Mouse (Mus musculus): Measurements from ENCODE around the gene Mlst8. TPM values are rescaled to one million over a fixed set of nuclear protein-coding genes. Genes with fewer than 3 reads are reported as not detected.
A peak's percentile ranks its signal among the peaks of the same experiment; 100 is the strongest.
"Not testable (repeated sequence)": the region's sequence is repeated elsewhere in the genome, so short reads cannot be mapped to it uniquely, and the experiment has no call there.

The Mlst8 gene
- total RNA-seq, 2 experiments from 2014 or later, result 11.9 to 12.1 TPM

DNA sequence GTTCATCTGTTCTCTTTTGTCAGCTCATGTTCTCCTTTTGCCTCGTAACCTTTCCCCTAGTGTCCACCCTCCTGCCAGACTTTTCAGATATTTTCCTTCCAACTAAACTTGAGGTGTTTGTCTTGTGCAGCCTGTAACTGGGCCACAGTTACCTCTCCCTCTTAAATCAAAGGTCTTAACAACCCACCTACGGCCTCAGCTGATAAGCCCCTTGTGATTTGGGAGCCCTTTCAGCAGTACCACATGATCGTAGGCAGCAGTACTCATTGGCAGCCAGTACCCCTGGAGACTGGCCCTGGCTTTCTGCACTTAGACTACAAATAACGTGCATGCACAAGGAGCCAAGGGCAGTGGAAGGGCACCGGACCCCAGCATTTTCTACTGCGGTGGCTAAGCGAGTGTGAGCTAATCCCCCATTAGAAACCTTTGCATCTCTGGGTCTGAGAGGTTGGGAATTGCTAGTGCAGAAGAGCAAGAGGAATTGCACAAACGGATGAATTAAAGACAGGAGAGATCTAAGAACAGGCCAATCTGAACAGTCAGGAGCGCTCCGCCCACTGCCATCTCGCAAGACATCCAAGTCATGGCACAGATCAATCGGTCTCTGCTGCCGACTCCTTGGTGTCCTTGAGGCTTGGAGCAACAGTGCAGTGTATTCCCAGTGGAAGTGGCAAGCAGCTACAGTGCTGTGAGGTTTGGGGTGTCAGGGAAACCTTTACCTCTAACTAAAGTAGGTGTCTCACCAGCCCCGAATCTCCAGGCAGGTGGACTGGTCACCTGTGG, 49.5 kb downstream of the Mlst8 start:
- DNase-seq, result no peak
- intact Hi-C loops (cut with DNase I), result no loop called here

DNA sequence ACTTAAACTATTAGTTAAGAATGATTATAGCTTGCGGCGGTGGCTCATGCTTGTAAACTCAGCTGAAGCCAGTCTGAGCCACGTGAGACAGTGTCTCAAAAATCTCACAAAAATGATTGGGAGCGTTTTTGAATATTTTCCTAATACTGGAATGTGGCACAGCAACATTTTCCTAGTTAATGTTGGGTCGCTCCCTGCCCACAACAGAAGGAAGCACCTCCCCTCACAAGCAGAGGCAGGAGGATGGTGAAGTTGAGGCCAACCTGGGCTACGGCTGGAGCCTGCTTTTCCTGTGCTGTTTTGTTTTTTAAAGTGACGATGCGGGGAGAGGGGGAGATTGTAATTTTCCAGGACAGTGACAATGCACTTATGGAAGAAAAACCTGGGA, 51.7 kb downstream of the Mlst8 start:
- intact Hi-C loops (cut with DNase I), result no loop called here
- DNase-seq, result no peak

DNA sequence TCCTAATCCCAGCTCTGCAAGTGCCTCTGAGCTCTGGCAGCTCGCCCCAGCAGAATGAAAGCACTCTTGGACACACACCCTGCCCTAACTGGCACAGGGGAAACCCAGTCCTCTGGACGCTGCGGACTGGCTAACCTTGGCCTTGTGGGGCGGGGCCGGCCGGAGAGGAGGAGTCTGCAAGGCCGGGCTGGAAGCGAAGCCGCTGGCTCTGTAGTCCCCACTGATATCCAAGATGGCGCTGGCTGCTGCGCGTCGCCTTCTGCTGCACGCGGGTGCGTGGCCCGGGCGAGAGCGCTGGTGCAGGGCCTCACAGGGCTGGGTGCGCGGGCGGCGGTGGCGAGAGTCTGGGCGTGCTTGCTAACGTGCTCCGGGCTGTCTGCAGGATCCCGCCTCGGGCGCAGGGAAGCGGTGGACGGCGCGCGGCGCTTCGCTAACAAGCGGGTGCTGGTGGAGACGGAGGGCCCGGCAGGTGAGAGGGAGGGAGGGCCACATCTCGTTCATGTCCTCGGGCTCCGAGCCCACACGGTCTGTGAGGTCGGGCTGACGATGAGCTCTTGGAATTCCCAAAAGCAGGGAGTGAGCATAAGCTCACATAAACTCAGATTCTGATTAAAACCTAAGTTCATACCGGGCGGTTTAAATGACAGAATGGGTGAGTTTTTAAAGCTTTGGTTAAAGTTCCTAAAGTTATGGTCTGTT, 52.3 kb downstream of the Mlst8 start, which contains the start of gene Eci1:
Eci1 (plus strand) TSS at position 171 of the 699 bp plus-strand sequence.
- intact Hi-C loops (cut with DNase I), result no loop called here
- peak; percentile 91 to 97 for DNase-seq

DNA sequence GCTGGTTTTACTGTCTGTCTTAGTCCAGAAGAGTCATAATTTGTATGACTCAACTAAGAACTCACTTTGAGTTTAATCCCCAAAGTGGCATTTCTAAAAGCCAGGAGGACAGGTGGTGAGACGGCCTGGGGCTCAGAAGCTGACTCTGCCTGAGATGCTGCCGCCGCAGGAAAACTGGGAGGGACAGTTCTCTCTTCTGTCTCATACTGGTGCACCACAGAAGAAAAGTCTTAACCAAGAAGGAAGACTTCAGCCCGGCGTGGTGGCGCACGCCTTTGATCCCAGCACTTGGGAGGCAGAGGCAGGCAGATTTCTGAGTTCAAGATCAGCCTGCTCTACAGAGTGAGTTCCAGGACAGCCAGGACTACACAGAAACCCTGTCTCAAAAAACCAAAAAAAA, 53.0 kb downstream of the Mlst8 start:
- intact Hi-C loops (cut with DNase I), result no loop called here
- DNase-seq, result no peak

DNA sequence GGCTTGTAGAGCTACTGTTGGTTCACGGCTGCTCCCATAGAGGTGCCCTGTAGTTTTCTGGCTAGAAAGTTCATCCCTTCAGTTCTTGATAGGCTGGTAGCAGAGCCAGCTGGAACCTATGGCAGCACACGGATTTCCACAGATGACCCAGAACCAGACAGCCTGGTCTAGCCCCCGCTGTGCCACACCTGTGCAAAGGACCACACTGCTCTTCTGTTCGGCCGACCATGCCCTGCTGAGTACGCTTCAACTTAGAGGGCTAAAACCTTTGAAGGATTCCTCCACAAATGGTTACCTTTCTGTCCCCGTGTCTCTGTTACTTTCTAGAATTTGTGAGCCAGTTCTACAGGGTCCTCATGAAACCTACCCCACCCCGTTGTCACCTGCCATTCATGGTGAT, 53.6 kb downstream of the Mlst8 start:
- intact Hi-C loops (cut with DNase I); DNase-seq: not testable (repeated sequence)

DNA sequence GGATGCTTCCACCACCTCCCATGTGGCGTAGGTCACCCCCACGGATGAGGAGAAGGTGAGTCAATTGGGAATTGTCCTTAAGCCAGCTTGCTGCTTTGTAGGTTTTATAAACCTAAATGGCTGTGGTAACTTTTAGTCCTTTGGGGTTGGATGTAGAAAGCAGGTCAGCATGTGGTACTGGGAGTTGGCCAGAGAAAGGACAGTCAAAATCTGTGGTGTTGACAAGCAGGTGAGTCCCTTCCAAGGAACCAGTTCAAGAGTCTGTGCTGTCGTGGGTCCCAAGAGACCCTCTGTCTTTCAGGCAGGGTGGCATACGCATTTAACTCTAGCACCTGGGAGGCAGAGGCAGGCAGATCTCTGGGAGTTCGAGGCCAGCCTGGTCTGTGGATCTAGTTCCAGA, 54.4 kb downstream of the Mlst8 start:
- no peak for DNase-seq
- intact Hi-C loops (cut with DNase I), result no loop called here

Other genes with a start within 250 kb of the Mlst8 start
- gene Ccnf, start 227.6 kb downstream of the Mlst8 start, total RNA-seq (2021), result 1 to 10 TPM in 1 of 2 experiments, under 1 TPM in 1; 0.91 to 1.1 TPM
- not detected for gene Abca17, start 128.0 kb downstream of the Mlst8 start, total RNA-seq (2021)
- gene Abca3, start 127.1 kb downstream of the Mlst8 start, total RNA-seq (2021), result 1 to 10 TPM; 6.5 to 7.4 TPM
- gene Rnps1, start 64.5 kb downstream of the Mlst8 start, total RNA-seq (2021), result 10 to 100 TPM; 41.7 to 48.3 TPM
- 100 to 1,000 TPM; 129 to 179 TPM for gene Eci1, start 52.4 kb downstream of the Mlst8 start, total RNA-seq (2021)
- under 1 TPM; 0.49 to 0.99 TPM for gene Dnase1l2, start 36.0 kb downstream of the Mlst8 start, total RNA-seq (2021)
- gene E4f1, start 8.8 kb downstream of the Mlst8 start, total RNA-seq (2021), result 10 to 100 TPM in 1 of 2 experiments, 1 to 10 TPM in 1; 9.5 to 11.7 TPM
- gene Pgp, start 8.7 kb downstream of the Mlst8 start, total RNA-seq (2021), result 10 to 100 TPM; 50.7 to 54.6 TPM
- under 1 TPM in 1 of 2 experiments, not detected in 1; 0.26 TPM for gene Bricd5, start 5.2 kb downstream of the Mlst8 start, total RNA-seq (2021)
- under 1 TPM; 0.05 TPM for gene Caskin1, start 9.5 kb upstream of the Mlst8 start, total RNA-seq (2021)
- gene Traf7, start 48.9 kb upstream of the Mlst8 start, total RNA-seq (2021), result 10 to 100 TPM; 23.7 to 30.2 TPM
- gene Rab26, start 55.1 kb upstream of the Mlst8 start, total RNA-seq (2021), result under 1 TPM in 1 of 2 experiments, not detected in 1; 0.20 TPM
- gene Pkd1, start 70.8 kb upstream of the Mlst8 start, total RNA-seq (2021), result 10 to 100 TPM; 19.8 to 20.3 TPM
- gene Tsc2, start 153.6 kb upstream of the Mlst8 start, total RNA-seq (2021), result 10 to 100 TPM; 74.9 to 76.8 TPM
- gene Nthl1, start 153.6 kb upstream of the Mlst8 start, total RNA-seq (2021), result 1 to 10 TPM; 2.3 TPM
- 10 to 100 TPM; 27.1 to 36.9 TPM for gene Slc9a3r2, start 171.2 kb upstream of the Mlst8 start, total RNA-seq (2021)
- gene Npw, start 179.4 kb upstream of the Mlst8 start, total RNA-seq (2021), result not detected
- 10 to 100 TPM; 18.0 to 18.5 TPM for gene Zfp598, start 190.6 kb upstream of the Mlst8 start, total RNA-seq (2021)
- not detected for gene Syngr3, start 210.9 kb upstream of the Mlst8 start, total RNA-seq (2021)
- 10 to 100 TPM; 30.3 to 33.3 TPM for gene Gfer, start 217.1 kb upstream of the Mlst8 start, total RNA-seq (2021)
- gene Noxo1, start 217.2 kb upstream of the Mlst8 start, total RNA-seq (2021), result 1 to 10 TPM in 1 of 2 experiments, under 1 TPM in 1; 0.47 to 1.4 TPM
- 10 to 100 TPM; 15.1 to 16.1 TPM for gene Tbl3, start 228.6 kb upstream of the Mlst8 start, total RNA-seq (2021)
- gene Rnf151, start 239.0 kb upstream of the Mlst8 start, total RNA-seq (2021), result not detected
- 100 to 1,000 TPM; 500 to 582 TPM for gene Rps2, start 239.0 kb upstream of the Mlst8 start, total RNA-seq (2021)
- gene Ndufb10, start 245.4 kb upstream of the Mlst8 start, total RNA-seq (2021), result 100 to 1,000 TPM; 420 to 464 TPM
- 100 to 1,000 TPM; 743 to 791 TPM for gene Rpl3l, start 248.7 kb upstream of the Mlst8 start, total RNA-seq (2021)

Data from gastrocnemius, postnatal 36 days (tissue).